Mouse (Mus musculus) lung, postnatal 25 days (tissue): ENCODE data around the gene Amigo2.
"Not testable (repeated sequence)": the region's sequence is repeated elsewhere in the genome, so short reads cannot be mapped to it uniquely, and the experiment has no call there.

ENCODE experiments used
- DNase-seq: peaks from one replicate; pipeline ENCODE4 v3.0.0; 2022; ENCODE audit warnings: low spot score

The Amigo2 gene

GRCm38 (mm10) chr15:97216843-97217242, 30.2 kb downstream of the Amigo2 start:
- no peak for DNase-seq

GRCm38 (mm10) chr15:97212501-97213477, 34.3 kb downstream of the Amigo2 start:
- DNase-seq: no peak

- not testable (repeated sequence) for DNase-seq
Measured at GRCm38 (mm10) chr15:97209754-97210153, 37.3 kb downstream of the Amigo2 start.

GRCm38 (mm10) chr15:97206506-97206905, 40.6 kb downstream of the Amigo2 start:
- no peak for DNase-seq

- no peak for DNase-seq
Measured at GRCm38 (mm10) chr15:97205776-97206175, 41.3 kb downstream of the Amigo2 start.

- DNase-seq: no peak
Measured at GRCm38 (mm10) chr15:97204889-97205288, 42.2 kb downstream of the Amigo2 start.

GRCm38 (mm10) chr15:97196644-97197043, 50.4 kb downstream of the Amigo2 start:
- DNase-seq: no peak

GRCm38 (mm10) chr15:97195628-97196027, 51.5 kb downstream of the Amigo2 start:
- DNase-seq: peak; percentile 49
